Mouse (Mus musculus) embryo, embryonic 10.5 days (tissue): ENCODE data around the gene Lmntd1.
"Not testable (repeated sequence)": the region's sequence is repeated elsewhere in the genome, so short reads cannot be mapped to it uniquely, and the experiment has no call there.

Experiments
- DNase-seq: peaks from one replicate; pipeline ENCODE4 v3.0.0-alpha.2; 2015; ENCODE audit warnings: low spot score

Lmntd1 gene

GRCm38 (mm10) chr6:145341301-145342193 is 272.6 kb downstream of the Lmntd1 start:
- peak; percentile 97 for DNase-seq

GRCm38 (mm10) chr6:145340657-145341146 is 273.4 kb downstream of the Lmntd1 start:
- peak; percentile 96 for DNase-seq

- peak; percentile 77 for DNase-seq
These were observed 274.0 kb downstream of the Lmntd1 start for GRCm38 (mm10) chr6:145339956-145340656.

GRCm38 (mm10) chr6:145338571-145339294 is 275.4 kb downstream of the Lmntd1 start:
- no peak for DNase-seq

GRCm38 (mm10) chr6:145337521-145337920 is 276.6 kb downstream of the Lmntd1 start:
- DNase-seq: not testable (repeated sequence)

GRCm38 (mm10) chr6:145335876-145336768 is 278.0 kb downstream of the Lmntd1 start:
- DNase-seq: no peak

- DNase-seq: no peak
These were observed 279.9 kb downstream of the Lmntd1 start for GRCm38 (mm10) chr6:145334211-145334610.

GRCm38 (mm10) chr6:145326141-145326806 is 287.8 kb downstream of the Lmntd1 start:
- no peak for DNase-seq

- DNase-seq: no peak
These were observed 289.0 kb downstream of the Lmntd1 start for GRCm38 (mm10) chr6:145325095-145325494.

- DNase-seq: no peak
These were observed 289.6 kb downstream of the Lmntd1 start for GRCm38 (mm10) chr6:145324470-145324869.

GRCm38 (mm10) chr6:145322246-145322645 is 291.9 kb downstream of the Lmntd1 start:
- no peak for DNase-seq

- no peak for DNase-seq
These were observed 294.0 kb downstream of the Lmntd1 start for GRCm38 (mm10) chr6:145320156-145320555.
